Mouse (Mus musculus): ENCODE data around the gene Antxr2. TPM values are rescaled to one million over a fixed set of nuclear protein-coding genes. Genes with fewer than 3 reads are reported as not detected.
A peak's percentile ranks its signal among the peaks of the same experiment; 100 is the strongest.

Gene Antxr2
- polyA plus RNA-seq, 1 experiment from 2014 or later, result 7.0 TPM

GRCm38 (mm10) chr5:97959010-97959409, 71.8 kb downstream of the Antxr2 start:
- ATAC-seq (replicated peaks; ENCODE audit: low FRiP score), result no peak
- Histone ChIP-seq H3K9me3 (ENCODE audit: control insufficient read depth, low read length) (no peaks in the 10 kb centered on the region), H3K27ac (ENCODE audit: low read depth, low read length) (no peak overlapping the region), H3K36me3 (ENCODE audit: control insufficient read depth, insufficient read depth, low read length) (no peaks in the 10 kb centered on the region), H3K4me2 (no peak overlapping the region), H3K4me3 (ENCODE audit: low read depth, low read length) (no peak overlapping the region), H3K4me1 (replicated peaks; ENCODE audit: control insufficient read depth, insufficient read depth, low read length) (no peaks in the 10 kb centered on the region), H3K9ac (ENCODE audit: low read depth, low read length) (no peak overlapping the region), H3K27me3 (replicated peaks; ENCODE audit: control insufficient read depth, insufficient read depth, low read length) (no peaks in the 10 kb centered on the region)
- WGBS, result 56% methylated on average over 3 of the region's 3 CpGs
- DNase-seq (ENCODE audit: low spot score), result no peak

- no peak for DNase-seq (ENCODE audit: low spot score)
- WGBS, result 64% methylated on average over 5 of the region's 5 CpGs
Observed at GRCm38 (mm10) chr5:97957501-97957900, 73.3 kb downstream of the Antxr2 start.

GRCm38 (mm10) chr5:97954193-97954772, 76.6 kb downstream of the Antxr2 start:
- no peaks in the 10 kb centered on the region for H3K36me3 ChIP-seq (ENCODE audit: control insufficient read depth, insufficient read depth, low read length)
- DNase-seq (ENCODE audit: low spot score) (no peak), ATAC-seq (replicated peaks; ENCODE audit: low FRiP score) (no peak)
- H3K9ac ChIP-seq (ENCODE audit: low read depth, low read length), result no peak overlapping the region
- no peak overlapping the region for H3K4me3 ChIP-seq (ENCODE audit: low read depth, low read length)
- no peak overlapping the region for H3K27ac ChIP-seq (ENCODE audit: low read depth, low read length)
- H3K27me3 ChIP-seq (replicated peaks; ENCODE audit: control insufficient read depth, insufficient read depth, low read length), result no peaks in the 10 kb centered on the region
- no peak overlapping the region for H3K4me2 ChIP-seq
- 88% methylated on average over 5 of the region's 5 CpGs for WGBS
- H3K4me1 ChIP-seq (replicated peaks; ENCODE audit: control insufficient read depth, insufficient read depth, low read length), result no peaks in the 10 kb centered on the region
- no peaks in the 10 kb centered on the region for H3K9me3 ChIP-seq (ENCODE audit: control insufficient read depth, low read length)

More at GRCm38 (mm10) chr5:97957501-97957900, 73.3 kb downstream of the Antxr2 start:
- no peaks in the 10 kb centered on the region for H3K36me3 ChIP-seq (ENCODE audit: control insufficient read depth, insufficient read depth, low read length)
- H3K9ac ChIP-seq (ENCODE audit: low read depth, low read length), result no peak overlapping the region
- no peak overlapping the region for H3K27ac ChIP-seq (ENCODE audit: low read depth, low read length)
- no peaks in the 10 kb centered on the region for H3K27me3 ChIP-seq (replicated peaks; ENCODE audit: control insufficient read depth, insufficient read depth, low read length)
- H3K4me2 ChIP-seq, result no peak overlapping the region
- no peaks in the 10 kb centered on the region for H3K4me1 ChIP-seq (replicated peaks; ENCODE audit: control insufficient read depth, insufficient read depth, low read length)
- no peak overlapping the region for H3K4me3 ChIP-seq (ENCODE audit: low read depth, low read length)
- no peaks in the 10 kb centered on the region for H3K9me3 ChIP-seq (ENCODE audit: control insufficient read depth, low read length)
- ATAC-seq (replicated peaks; ENCODE audit: low FRiP score), result no peak

- no peak overlapping the region for H3K4me3 ChIP-seq (ENCODE audit: low read depth, low read length)
- no peaks in the 10 kb centered on the region for H3K9me3 ChIP-seq (ENCODE audit: control insufficient read depth, low read length)
- no peak overlapping the region for H3K4me2 ChIP-seq
- H3K4me1 ChIP-seq (replicated peaks; ENCODE audit: control insufficient read depth, insufficient read depth, low read length), result no peaks in the 10 kb centered on the region
- no peaks in the 10 kb centered on the region for H3K27me3 ChIP-seq (replicated peaks; ENCODE audit: control insufficient read depth, insufficient read depth, low read length)
- DNase-seq (ENCODE audit: low spot score) (no peak), ATAC-seq (replicated peaks; ENCODE audit: low FRiP score) (no peak)
- no peak overlapping the region for H3K27ac ChIP-seq (ENCODE audit: low read depth, low read length)
- H3K9ac ChIP-seq (ENCODE audit: low read depth, low read length), result no peak overlapping the region
- no peaks in the 10 kb centered on the region for H3K36me3 ChIP-seq (ENCODE audit: control insufficient read depth, insufficient read depth, low read length)
- WGBS, result 86% methylated on average over 11 of the region's 11 CpGs
Observed at GRCm38 (mm10) chr5:97953241-97953920, 77.5 kb downstream of the Antxr2 start.

GRCm38 (mm10) chr5:97947261-97947660, 83.6 kb downstream of the Antxr2 start:
- Histone ChIP-seq H3K4me3 (ENCODE audit: low read depth, low read length) (no peak overlapping the region), H3K36me3 (ENCODE audit: control insufficient read depth, insufficient read depth, low read length) (no peaks in the 10 kb centered on the region), H3K9me3 (ENCODE audit: control insufficient read depth, low read length) (no peaks in the 10 kb centered on the region), H3K4me1 (replicated peaks; ENCODE audit: control insufficient read depth, insufficient read depth, low read length) (no peaks in the 10 kb centered on the region), H3K27ac (ENCODE audit: low read depth, low read length) (no peak overlapping the region), H3K27me3 (replicated peaks; ENCODE audit: control insufficient read depth, insufficient read depth, low read length) (no peaks in the 10 kb centered on the region), H3K4me2 (no peak overlapping the region), H3K9ac (ENCODE audit: low read depth, low read length) (no peak overlapping the region)
- ATAC-seq (replicated peaks; ENCODE audit: low FRiP score) (no peak), DNase-seq (ENCODE audit: low spot score) (no peak)
- WGBS, result 65% methylated on average over 3 of the region's 3 CpGs

- no peaks in the 10 kb centered on the region for H3K4me1 ChIP-seq (replicated peaks; ENCODE audit: control insufficient read depth, insufficient read depth, low read length)
- no peak overlapping the region for H3K27ac ChIP-seq (ENCODE audit: low read depth, low read length)
- ATAC-seq (replicated peaks; ENCODE audit: low FRiP score) (no peak), DNase-seq (ENCODE audit: low spot score) (no peak)
- no peaks in the 10 kb centered on the region for H3K36me3 ChIP-seq (ENCODE audit: control insufficient read depth, insufficient read depth, low read length)
- no peaks in the 10 kb centered on the region for H3K27me3 ChIP-seq (replicated peaks; ENCODE audit: control insufficient read depth, insufficient read depth, low read length)
- H3K9me3 ChIP-seq (ENCODE audit: control insufficient read depth, low read length), result no peaks in the 10 kb centered on the region
- H3K9ac ChIP-seq (ENCODE audit: low read depth, low read length), result no peak overlapping the region
- no peak overlapping the region for H3K4me2 ChIP-seq
- 74% methylated on average over 4 of the region's 4 CpGs for WGBS
- H3K4me3 ChIP-seq (ENCODE audit: low read depth, low read length), result no peak overlapping the region
Observed at GRCm38 (mm10) chr5:97946236-97946635, 84.6 kb downstream of the Antxr2 start.

- no peaks in the 10 kb centered on the region for H3K36me3 ChIP-seq (ENCODE audit: control insufficient read depth, insufficient read depth, low read length)
- peaks cover 9% of the 10 kb centered on the region for H3K27me3 ChIP-seq (replicated peaks; ENCODE audit: control insufficient read depth, insufficient read depth, low read length)
- ATAC-seq (replicated peaks; ENCODE audit: low FRiP score) (peak; percentile 39; the same call in 1 of the 2 replicates), DNase-seq (ENCODE audit: low spot score) (peak; percentile 50)
- peak overlapping the region; percentile 61 for H3K4me2 ChIP-seq
- peak overlapping the region; percentile 36 for H3K4me3 ChIP-seq (ENCODE audit: low read depth, low read length)
- H3K27ac ChIP-seq (ENCODE audit: low read depth, low read length), result no peak overlapping the region
- no peaks in the 10 kb centered on the region; the same call in 1 of the 2 replicates for H3K4me1 ChIP-seq (replicated peaks; ENCODE audit: control insufficient read depth, insufficient read depth, low read length)
- H3K9me3 ChIP-seq (ENCODE audit: control insufficient read depth, low read length), result no peaks in the 10 kb centered on the region
- H3K9ac ChIP-seq (ENCODE audit: low read depth, low read length), result no peak overlapping the region
- 8% methylated on average over 56 of the region's 56 CpGs for WGBS
Observed at GRCm38 (mm10) chr5:97935140-97936129, 95.4 kb downstream of the Antxr2 start.

- Histone ChIP-seq H3K4me3 (ENCODE audit: low read depth, low read length) (no peak overlapping the region), H3K4me2 (no peak overlapping the region), H3K36me3 (ENCODE audit: control insufficient read depth, insufficient read depth, low read length) (no peaks in the 10 kb centered on the region), H3K27ac (ENCODE audit: low read depth, low read length) (no peak overlapping the region), H3K9ac (ENCODE audit: low read depth, low read length) (no peak overlapping the region), H3K9me3 (ENCODE audit: control insufficient read depth, low read length) (no peaks in the 10 kb centered on the region), H3K27me3 (replicated peaks; ENCODE audit: control insufficient read depth, insufficient read depth, low read length) (no peaks in the 10 kb centered on the region), H3K4me1 (replicated peaks; ENCODE audit: control insufficient read depth, insufficient read depth, low read length) (no peaks in the 10 kb centered on the region)
- no peak for DNase-seq (ENCODE audit: low spot score)
- WGBS, result 67% methylated on average over 11 of the region's 11 CpGs
- no peak for ATAC-seq (replicated peaks; ENCODE audit: low FRiP score)
Observed at GRCm38 (mm10) chr5:97917654-97918053, 113.2 kb downstream of the Antxr2 start.
